Mouse (Mus musculus) hindbrain, embryonic 16.5 days (tissue): Measurements from ENCODE around the gene Igf2bp2. TPM values are rescaled to one million over a fixed set of nuclear protein-coding genes. Genes with fewer than 3 reads are reported as not detected.

Experiments used
- ATAC-seq: fragments of 200-750 bp; cut with Nextera tagmentation; 2 replicates; pipeline ENCODE4 v1.8.0; 2017; ENCODE audit warnings: moderate TSS enrichment, moderate library complexity
- H3K27ac ChIP-seq: fragments of 300-500 bp; sonication (generic); 2 replicates; pipeline ENCODE4 v1.5.1; 2014; ENCODE audit warnings: low read depth, mild to moderate bottlenecking, control low read depth, low read length, moderate library complexity
- H3K27me3 ChIP-seq: fragments of 300-500 bp; sonication (generic); replicated peaks from 2 replicates; pipeline ENCODE4 v1.6.1; 2014; ENCODE audit warnings: low read length; ENCODE audit not compliant: control insufficient read depth, insufficient read depth
- H3K36me3 ChIP-seq: fragments of 300-500 bp; sonication (generic); 2 replicates; pipeline ENCODE4 v1.6.1; 2014; ENCODE audit warnings: mild to moderate bottlenecking, low read length, moderate library complexity, mixed read lengths; ENCODE audit not compliant: control insufficient read depth, insufficient read depth
- H3K4me1 ChIP-seq: fragments of 300-500 bp; sonication (generic); 2 replicates; pipeline ENCODE4 v1.6.1; 2014; ENCODE audit warnings: low read depth, low read length; ENCODE audit not compliant: control insufficient read depth, insufficient read depth
- H3K4me2 ChIP-seq: fragments of 300-500 bp; sonication (generic); 2 replicates; pipeline ENCODE4 v1.6.1; 2014; ENCODE audit warnings: mild to moderate bottlenecking, low read length, control low read depth, moderate library complexity
- H3K4me3 ChIP-seq: fragments of 300-500 bp; sonication (generic); 2 replicates; pipeline ENCODE4 v1.5.1; 2014; ENCODE audit warnings: mild to moderate bottlenecking, low read length, control low read depth, moderate library complexity
- H3K9ac ChIP-seq: fragments of 300-500 bp; sonication (generic); 2 replicates; pipeline ENCODE4 v1.6.1; 2014; ENCODE audit warnings: low read depth, mild to moderate bottlenecking, control low read depth, low read length, moderate library complexity
- H3K9me3 ChIP-seq: fragments of 300-500 bp; sonication (generic); 2 replicates; pipeline ENCODE4 v1.6.1; 2014; ENCODE audit warnings: mild to moderate bottlenecking, low read length, moderate library complexity; ENCODE audit not compliant: control insufficient read depth
- WGBS: fragments of 180-500 bp; shearing (Covaris S2); extraction: QIAGEN DNeasy Blood & Tissue Kit; methylation state at CpG from one replicate; pipeline ENCODE4 v1.1.7; 2014; 5-methylcytosine and 5-hydroxymethylcytosine counted together
- polyA plus RNA-seq: library from polyadenylated mRNA; unstranded; fragments of >200 nt; fragmentation: Nextera tagmentation; extraction: Ambion mirVana; gene quantifications from 2 replicates; pipeline ENCODE4 v1.2.1, GENCODE M21; 2015

The Igf2bp2 gene
- polyA plus RNA-seq, 1 experiment from 2014 or later: 13.0 TPM

- H3K4me2 ChIP-seq: no peak overlapping the region
- no peaks in the 10 kb centered on the region for H3K36me3 ChIP-seq
- H3K27ac ChIP-seq: no peak overlapping the region
- WGBS: 87% methylated on average over 5 of the region's 5 CpGs
- no peaks in the 10 kb centered on the region for H3K27me3 ChIP-seq
- no peak for ATAC-seq
- H3K9me3 ChIP-seq: no peaks in the 10 kb centered on the region
- no peak overlapping the region for H3K4me3 ChIP-seq
- H3K9ac ChIP-seq: no peak overlapping the region
- no peaks in the 10 kb centered on the region for H3K4me1 ChIP-seq
Observed at GRCm38 (mm10) chr16:22136198-22136597, 26.9 kb downstream of the Igf2bp2 start.

DNA sequence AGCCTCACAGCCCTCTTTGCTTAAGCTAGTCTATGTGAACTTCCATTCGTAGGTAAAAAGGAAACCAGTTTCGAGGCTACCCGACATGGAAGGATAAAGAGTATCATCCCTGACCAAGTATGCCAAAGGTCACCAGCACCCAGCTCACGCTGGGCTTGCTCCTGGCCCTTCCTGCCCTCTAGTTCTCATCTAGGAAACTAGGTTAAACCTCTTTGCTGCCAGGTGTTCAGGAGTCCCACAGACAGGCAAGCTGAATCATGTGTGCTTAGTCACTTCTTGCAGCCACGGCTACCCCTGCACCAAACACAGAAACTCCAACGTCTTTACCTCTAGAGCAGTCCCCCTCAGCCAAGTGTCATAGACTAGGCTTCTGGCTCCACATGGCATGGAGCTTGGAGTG is 31.8 kb downstream of the Igf2bp2 start:
- no peak for ATAC-seq
- no peaks in the 10 kb centered on the region for H3K27me3 ChIP-seq
- H3K27ac ChIP-seq: no peak overlapping the region
- H3K36me3 ChIP-seq: no peaks in the 10 kb centered on the region
- H3K9ac ChIP-seq: no peak overlapping the region
- no peaks in the 10 kb centered on the region; the same call in 1 of the 2 replicates for H3K4me1 ChIP-seq
- H3K4me3 ChIP-seq: no peak overlapping the region
- no peaks in the 10 kb centered on the region for H3K9me3 ChIP-seq
- no peak overlapping the region for H3K4me2 ChIP-seq
- 87% methylated on average over 6 of the region's 6 CpGs for WGBS

- WGBS: 93% methylated on average over 7 of the region's 7 CpGs
- no peak for ATAC-seq
- no peaks in the 10 kb centered on the region for H3K36me3 ChIP-seq
- H3K27ac ChIP-seq: no peak overlapping the region
- H3K4me3 ChIP-seq: no peak overlapping the region
- H3K4me2 ChIP-seq: no peak overlapping the region
- H3K9ac ChIP-seq: no peak overlapping the region
- H3K27me3 ChIP-seq: no peaks in the 10 kb centered on the region
- H3K4me1 ChIP-seq: no peaks in the 10 kb centered on the region; the same call in 1 of the 2 replicates
- no peaks in the 10 kb centered on the region for H3K9me3 ChIP-seq
Observed at GRCm38 (mm10) chr16:22129511-22129910, 33.6 kb downstream of the Igf2bp2 start.

- Histone ChIP-seq H3K9me3 (no peaks in the 10 kb centered on the region), H3K4me3 (no peak overlapping the region), H3K9ac (no peak overlapping the region), H3K4me2 (no peak overlapping the region), H3K27me3 (no peaks in the 10 kb centered on the region), H3K27ac (no peak overlapping the region), H3K4me1 (no peaks in the 10 kb centered on the region; the same call in 1 of the 2 replicates), H3K36me3 (no peaks in the 10 kb centered on the region)
- ATAC-seq: no peak
- 100% methylated on average over 2 of the region's 2 CpGs for WGBS
Observed at GRCm38 (mm10) chr16:22128595-22128994, 34.5 kb downstream of the Igf2bp2 start.

DNA sequence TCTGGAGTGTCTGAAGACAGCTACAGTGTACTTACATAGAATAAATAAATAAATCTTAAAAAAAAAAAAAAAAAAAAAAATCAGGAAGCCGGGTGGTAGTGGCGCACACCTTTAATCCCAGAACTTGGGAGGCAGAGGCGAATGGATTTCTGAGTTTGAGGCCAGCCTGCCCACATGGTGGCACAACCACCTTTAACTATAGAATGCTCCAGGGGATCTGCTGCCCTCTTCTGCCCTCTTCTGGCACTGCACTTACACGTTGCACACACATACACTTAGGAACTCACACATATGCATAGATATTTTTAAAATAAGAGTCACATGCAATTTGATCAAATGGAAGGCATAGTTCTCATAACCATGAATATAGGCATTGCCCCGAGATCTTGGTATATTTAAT is 35.3 kb downstream of the Igf2bp2 start:
- Histone ChIP-seq H3K27ac (no peak overlapping the region), H3K4me1 (no peaks in the 10 kb centered on the region; the same call in 1 of the 2 replicates), H3K9me3 (no peaks in the 10 kb centered on the region), H3K36me3 (no peaks in the 10 kb centered on the region), H3K9ac (no peak overlapping the region), H3K27me3 (no peaks in the 10 kb centered on the region), H3K4me3 (no peak overlapping the region), H3K4me2 (no peak overlapping the region)
- no peak for ATAC-seq
- 97% methylated on average over 5 of the region's 5 CpGs for WGBS

DNA sequence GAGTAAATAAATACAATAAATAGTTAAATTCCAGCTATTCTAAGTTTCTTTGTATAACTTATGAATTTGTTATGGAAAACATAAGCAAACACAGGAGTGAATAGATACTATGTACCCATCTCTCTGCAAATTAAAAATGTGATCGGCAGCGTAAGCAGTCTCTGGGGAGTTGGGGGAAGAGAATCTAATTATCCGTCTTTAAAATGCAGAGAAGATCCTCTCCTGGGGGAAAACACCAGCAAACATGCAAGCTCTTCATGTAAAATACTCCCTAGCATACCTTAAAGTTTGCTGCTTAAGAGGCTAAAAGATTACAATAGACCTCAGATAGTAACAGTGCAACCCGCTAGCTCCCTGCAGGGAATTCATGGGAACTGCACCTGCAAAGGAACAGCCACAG is 36.2 kb downstream of the Igf2bp2 start:
- H3K27ac ChIP-seq: no peak overlapping the region
- H3K4me3 ChIP-seq: no peak overlapping the region
- 63% methylated on average over 4 of the region's 4 CpGs for WGBS
- no peak overlapping the region for H3K9ac ChIP-seq
- H3K4me1 ChIP-seq: no peaks in the 10 kb centered on the region; the same call in 1 of the 2 replicates
- H3K27me3 ChIP-seq: no peaks in the 10 kb centered on the region
- no peaks in the 10 kb centered on the region for H3K36me3 ChIP-seq
- H3K9me3 ChIP-seq: no peaks in the 10 kb centered on the region
- H3K4me2 ChIP-seq: no peak overlapping the region
- ATAC-seq: no peak

GRCm38 (mm10) chr16:22124325-22124918 is 38.7 kb downstream of the Igf2bp2 start:
- H3K9me3 ChIP-seq: no peaks in the 10 kb centered on the region
- ATAC-seq: no peak
- H3K27ac ChIP-seq: no peak overlapping the region
- H3K27me3 ChIP-seq: no peaks in the 10 kb centered on the region
- no peaks in the 10 kb centered on the region for H3K36me3 ChIP-seq
- no peak overlapping the region for H3K4me3 ChIP-seq
- H3K4me2 ChIP-seq: no peak overlapping the region
- 59% methylated on average over 7 of the region's 7 CpGs for WGBS
- H3K4me1 ChIP-seq: no peaks in the 10 kb centered on the region; the same call in 1 of the 2 replicates
- no peak overlapping the region for H3K9ac ChIP-seq

GRCm38 (mm10) chr16:22123658-22124057 is 39.4 kb downstream of the Igf2bp2 start:
- Histone ChIP-seq H3K27me3 (no peaks in the 10 kb centered on the region), H3K4me1 (no peaks in the 10 kb centered on the region; the same call in 1 of the 2 replicates), H3K9ac (no peak overlapping the region), H3K4me3 (no peak overlapping the region), H3K4me2 (no peak overlapping the region), H3K27ac (no peak overlapping the region), H3K36me3 (no peaks in the 10 kb centered on the region), H3K9me3 (no peaks in the 10 kb centered on the region)
- ATAC-seq: no peak
- 26% methylated on average over 5 of the region's 5 CpGs for WGBS

DNA sequence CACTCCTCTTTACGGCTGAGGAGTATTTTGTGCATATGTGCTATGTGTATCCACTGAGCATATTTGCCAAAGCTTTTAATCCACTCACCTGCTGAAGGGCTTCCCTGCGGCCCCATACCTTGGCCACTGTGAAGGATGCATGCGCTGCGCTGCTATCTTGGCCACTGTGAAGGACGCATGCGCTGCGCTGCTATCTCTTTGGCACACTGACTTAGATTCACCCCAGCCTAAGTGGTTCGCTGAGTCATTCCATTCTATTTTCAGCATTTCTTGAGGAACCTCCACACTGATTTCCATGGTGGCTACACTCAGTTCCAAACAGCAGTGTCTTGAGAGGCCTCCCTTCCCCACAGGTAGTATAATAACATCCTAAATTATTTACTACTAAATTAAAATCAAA is 42.0 kb downstream of the Igf2bp2 start:
- no peaks in the 10 kb centered on the region for H3K4me1 ChIP-seq
- H3K36me3 ChIP-seq: no peaks in the 10 kb centered on the region
- no peak overlapping the region for H3K27ac ChIP-seq
- no peaks in the 10 kb centered on the region for H3K27me3 ChIP-seq
- ATAC-seq: no peak
- H3K4me3 ChIP-seq: no peak overlapping the region
- no peak overlapping the region for H3K4me2 ChIP-seq
- no peaks in the 10 kb centered on the region for H3K9me3 ChIP-seq
- 91% methylated on average over 8 of the region's 8 CpGs for WGBS
- no peak overlapping the region for H3K9ac ChIP-seq
